Mouse (Mus musculus): Measurements from ENCODE around the gene Camk2d.
A peak's percentile ranks its signal among the peaks of the same experiment; 100 is the strongest.

Gene Camk2d

DNA sequence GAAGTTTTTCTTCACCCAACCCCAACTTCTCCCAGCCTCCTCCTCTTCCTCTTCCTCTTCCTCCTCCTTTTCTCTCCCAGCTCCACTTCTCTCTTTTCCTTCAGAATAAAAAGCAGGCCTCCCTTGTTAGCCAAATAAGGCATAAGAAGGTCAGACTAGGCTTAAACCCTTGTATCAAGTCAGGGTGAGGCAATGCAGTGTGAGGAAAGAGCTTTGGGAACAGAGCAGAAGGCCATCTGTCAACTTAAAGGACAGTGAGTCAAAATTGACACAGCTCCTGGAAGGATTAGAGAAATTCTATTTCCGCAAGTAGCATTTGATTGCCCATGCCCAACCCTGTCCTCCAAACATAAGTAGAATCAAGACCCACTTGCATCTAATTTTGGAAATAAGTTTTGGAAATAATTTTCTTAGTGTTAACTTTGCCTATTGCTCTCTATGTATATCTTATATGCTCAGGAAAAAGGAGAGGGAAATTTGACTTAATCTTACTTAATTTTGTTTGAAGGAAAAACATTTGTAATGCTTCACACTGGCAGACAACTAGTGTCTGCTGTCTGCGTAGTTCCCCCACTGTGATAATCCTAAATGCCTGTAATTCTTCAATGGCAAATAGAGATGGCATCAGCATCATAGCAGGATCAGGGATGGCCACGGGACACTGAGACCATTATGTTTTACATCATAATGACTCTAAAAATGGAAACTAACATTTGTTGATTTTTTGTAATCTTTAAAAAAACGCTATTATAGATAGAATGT lies 16.8 kb downstream of the Camk2d start:
- no peak for DNase-seq

DNA sequence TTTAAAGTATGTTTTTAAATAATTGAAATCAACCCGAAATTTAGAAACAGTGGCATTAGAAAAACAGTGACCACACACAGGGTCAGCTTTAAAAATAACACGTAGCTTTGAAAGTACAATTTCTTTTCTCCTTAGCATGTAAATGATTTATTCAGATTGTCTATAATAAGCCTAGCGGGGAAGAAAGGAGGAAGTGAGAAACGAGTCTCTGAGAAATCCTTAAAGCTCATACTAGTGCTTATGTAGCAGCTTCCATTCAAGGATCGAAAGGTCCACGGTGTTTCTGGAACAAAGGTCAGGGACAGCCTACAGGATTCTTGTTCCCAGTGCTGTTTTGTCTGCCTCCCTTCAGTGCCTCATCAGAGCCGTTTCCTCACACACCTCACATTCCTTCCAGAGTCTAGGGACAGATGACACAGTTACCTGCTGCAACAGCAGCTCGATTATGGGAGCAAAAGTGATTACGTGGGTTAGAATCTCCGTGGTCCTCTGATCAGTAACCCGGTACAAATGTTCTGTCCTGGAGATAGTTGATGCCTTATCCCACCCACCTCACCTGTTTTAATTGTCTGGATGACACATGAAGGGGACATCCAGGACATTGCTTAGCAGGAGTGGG lies 17.5 kb downstream of the Camk2d start:
- DNase-seq: no peak

DNA sequence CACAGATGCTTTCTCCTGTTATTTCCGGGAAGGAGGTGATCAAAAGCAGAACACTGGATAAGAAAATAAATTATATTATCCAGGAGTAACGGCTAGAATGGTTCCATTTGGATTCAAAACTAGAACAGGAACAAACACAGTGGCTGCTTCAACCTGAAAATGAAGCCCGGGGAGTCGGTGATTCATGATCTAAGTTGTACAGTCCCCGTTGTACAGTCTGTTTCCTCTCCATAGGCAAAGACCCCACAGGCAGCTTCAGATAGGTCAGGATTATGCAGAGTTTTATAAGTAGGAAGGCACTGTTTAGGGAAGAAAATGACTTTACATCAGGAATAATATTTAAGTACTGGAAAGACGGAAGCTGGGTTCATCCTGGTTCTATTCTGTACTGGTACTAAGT lies 19.2 kb downstream of the Camk2d start:
- DNase-seq: no peak

DNA sequence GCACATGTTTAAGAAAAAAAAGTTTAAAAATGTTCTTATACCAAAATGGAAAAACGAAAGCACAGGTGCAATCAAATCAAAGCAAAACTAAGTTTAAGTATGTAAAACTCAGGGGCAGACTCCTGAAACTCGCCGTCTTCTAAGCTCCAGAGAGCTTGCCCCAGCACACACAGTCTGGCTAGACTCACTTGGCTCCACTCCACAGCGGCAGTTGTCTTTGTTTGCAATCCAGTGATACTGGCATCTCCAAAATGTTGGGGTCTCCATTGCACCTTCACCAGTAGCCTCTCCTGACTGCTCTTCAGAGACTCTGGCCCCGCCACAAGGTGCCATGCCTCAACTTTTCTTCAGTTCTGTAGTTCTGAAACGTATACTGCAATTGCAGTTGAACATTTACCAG lies 24.1 kb downstream of the Camk2d start:
- DNase-seq: no peak

DNA sequence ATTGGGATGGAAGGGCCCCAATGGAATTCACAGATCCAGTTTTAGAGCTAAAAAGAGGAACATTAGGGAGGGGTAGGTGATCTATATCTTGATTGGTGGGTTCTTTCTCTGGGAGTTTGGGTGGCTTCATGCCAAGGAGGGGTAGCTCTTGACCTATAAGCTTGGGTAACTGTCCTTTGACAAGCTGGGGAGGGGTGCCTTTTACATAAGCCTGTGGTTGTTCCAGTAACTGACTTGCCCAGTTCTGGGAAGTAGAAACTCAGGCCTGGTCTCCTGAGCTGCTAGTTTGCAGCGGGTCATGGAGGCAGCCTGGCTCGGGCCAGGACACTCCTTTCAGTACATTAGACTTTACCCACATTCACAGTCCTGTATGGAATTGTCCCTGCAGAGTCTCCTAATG lies 26.4 kb downstream of the Camk2d start:
- DNase-seq: no peak

DNA sequence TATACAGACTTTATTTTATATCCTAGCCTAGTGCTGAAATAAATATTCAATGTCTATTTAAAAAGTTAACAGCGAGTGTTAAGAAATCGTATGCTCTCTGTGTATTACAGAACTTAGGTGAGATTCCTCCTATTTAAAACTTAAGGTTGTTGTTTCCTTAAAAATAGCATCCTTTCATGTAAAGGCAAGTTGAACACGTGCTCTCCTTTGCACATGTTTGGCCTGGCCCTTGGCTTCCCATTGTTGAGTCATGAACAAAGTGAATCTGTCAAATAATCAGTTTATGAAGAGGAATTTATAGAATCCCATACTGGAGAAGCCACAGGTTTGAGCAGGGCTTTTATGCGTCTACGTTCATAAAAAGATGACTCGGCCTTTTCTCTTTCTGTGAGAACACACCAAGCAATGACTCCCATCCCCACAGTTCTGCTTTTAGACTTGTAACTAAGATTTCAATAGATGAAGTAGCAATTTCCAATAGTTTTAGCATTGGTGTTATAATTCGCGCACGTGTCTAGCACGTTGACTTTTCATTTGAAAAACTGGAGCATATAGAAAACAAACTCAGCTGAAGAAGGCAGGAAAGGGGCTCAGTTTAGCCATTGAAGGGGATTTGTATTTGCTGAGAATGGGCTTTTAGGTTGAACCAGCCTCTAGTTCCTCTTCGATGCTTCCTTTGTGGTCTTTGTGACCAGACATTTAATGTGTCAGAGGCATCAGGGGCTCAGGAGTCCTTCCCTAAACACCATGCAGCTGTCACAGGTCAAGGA lies 29.1 kb downstream of the Camk2d start:
- DNase-seq: no peak

DNA sequence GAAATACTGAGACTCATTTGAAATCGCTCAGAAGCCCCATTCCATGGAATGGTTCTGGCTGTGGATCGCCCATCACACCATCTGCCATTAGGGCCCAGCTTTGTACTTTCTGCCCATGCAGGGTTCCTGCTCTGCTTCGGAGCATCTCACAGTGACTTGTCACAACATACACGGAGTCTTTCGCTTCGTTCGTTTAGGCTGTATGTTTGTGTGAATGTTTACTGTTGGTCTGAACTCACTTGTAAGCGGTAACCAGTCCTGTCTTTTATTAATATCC lies 29.6 kb downstream of the Camk2d start:
- DNase-seq: no peak

DNA sequence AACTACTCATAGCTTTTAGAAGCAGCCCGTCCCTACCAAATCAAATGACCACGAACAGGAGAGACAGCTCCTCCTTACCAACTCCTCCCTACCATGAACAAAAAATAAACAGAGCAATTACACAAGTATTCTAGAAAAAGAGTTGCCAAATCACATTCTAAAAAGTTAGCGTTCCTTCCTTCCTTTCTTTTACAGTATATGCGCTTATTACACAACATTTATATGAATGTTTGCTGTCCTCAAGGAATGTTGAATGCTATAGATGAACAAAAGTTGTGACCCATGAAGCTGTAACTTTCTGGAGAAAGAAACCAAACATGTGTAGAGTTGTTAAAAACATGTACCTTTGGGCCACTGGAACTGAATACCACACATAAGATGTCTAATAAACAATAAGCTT lies 31.9 kb downstream of the Camk2d start:
- no peak for DNase-seq

DNA sequence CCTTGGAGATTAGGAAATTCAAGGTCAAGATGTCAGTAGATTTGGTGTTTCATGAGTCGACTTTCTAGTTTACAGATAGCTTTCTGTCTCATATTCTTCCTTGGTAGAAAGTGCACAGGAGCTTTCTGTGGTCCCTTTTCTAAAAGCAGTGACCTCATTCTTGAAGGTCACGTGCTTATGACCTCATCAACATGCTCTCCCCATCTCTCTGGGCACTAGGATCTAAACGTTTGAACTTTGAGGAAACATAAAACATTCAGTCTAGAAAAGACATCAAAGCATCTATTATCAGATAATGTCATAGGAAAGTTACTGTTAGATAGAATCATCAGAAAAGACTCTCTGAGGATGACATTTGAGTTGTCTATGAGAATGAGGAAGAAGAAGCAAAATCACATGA lies 32.3 kb downstream of the Camk2d start:
- no peak for DNase-seq

DNA sequence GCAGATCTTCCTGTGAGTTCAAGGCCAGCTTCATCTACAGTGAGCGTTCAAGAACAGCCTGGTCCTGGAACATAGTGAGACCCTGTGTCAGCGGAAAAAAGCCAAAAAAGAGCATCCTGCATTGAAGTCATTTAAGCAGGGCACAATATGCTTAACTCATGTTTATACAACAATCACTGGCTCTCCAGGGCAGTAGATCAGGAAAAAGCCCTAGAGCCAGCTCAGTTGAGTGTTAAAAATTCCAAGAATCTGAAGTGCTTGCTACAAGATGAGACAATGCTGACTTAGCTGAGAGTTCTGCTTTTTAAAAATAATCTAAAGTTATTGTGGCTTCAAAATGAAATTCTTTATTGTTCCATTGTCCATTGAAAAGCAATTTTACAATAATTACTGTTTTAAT lies 32.9 kb downstream of the Camk2d start:
- DNase-seq: no peak

DNA sequence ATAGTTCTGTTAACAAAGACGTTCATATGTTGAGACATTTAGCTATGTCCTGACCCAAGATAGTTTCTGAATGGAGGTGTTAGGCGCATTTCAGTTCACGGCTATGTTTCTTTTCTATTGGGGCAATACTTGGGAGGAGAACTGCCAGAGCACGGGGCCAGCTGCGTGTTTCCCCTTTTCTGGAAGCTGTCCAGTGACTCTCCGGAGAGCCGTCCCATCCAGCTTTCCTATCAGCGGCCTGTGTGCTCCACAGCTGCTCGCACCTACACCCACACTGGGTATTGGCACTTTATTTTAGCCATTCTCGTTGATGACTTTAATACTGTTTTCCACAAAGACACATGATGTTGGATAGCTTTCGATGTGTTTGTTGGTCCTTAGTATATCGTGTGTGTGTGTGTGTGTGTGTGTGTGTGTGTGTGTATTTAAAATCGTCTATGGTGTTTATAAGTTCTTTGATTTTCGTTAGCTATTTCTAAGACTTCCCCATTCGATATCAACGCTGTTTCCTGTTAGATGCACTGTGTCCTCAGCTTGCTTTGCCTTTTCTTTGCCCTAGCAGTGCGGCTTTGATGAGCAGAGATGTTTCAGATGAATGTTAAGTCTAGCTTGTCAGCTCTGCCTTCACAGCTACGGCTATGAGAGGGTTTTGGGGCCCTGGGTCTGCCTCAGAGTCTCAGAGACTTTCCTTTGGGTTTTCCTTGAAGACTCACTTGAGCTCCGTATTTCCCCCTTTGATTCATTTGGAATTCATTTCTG lies 34.2 kb downstream of the Camk2d start:
- DNase-seq: no peak

DNA sequence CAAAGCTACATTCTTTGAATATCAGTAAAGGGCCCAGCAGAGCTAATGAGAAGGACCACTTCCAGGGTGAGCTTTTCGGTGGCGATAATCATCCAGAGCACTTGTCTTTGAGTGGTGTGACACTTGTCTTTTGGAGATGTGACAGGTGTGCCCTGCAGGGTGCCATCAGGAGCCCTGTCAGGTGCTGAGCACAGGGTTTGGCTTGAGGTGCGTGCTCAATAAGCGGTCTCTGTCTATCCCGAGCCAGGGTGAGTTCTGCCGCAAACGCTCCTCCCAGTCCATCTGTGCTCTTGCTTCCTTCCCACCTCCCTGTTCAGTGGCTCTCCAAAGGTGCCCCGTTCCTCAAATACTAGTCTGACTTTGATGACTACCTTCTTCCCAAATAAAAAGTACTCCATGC lies 35.5 kb downstream of the Camk2d start:
- peak; percentile 88 for DNase-seq

DNA sequence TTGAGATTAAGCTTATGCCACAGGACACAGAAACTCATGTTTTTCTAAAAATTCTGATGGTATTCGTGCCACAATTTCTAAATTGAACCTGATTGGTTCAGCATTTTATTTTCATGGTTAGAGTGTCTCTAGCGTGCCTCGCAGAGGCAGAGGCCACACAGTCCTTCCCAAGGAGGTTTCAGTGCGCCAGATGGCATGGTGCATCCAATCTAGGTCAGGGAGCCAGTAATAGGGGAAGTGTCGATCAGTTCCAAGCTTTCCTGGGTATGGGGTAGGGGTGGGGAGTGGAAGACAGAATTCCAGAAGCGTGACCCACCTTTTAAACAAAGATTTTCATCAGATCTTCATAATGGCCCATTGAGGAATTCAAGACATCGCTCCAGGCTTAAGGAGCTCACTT lies 36.5 kb downstream of the Camk2d start:
- DNase-seq: peak; percentile 70

DNA sequence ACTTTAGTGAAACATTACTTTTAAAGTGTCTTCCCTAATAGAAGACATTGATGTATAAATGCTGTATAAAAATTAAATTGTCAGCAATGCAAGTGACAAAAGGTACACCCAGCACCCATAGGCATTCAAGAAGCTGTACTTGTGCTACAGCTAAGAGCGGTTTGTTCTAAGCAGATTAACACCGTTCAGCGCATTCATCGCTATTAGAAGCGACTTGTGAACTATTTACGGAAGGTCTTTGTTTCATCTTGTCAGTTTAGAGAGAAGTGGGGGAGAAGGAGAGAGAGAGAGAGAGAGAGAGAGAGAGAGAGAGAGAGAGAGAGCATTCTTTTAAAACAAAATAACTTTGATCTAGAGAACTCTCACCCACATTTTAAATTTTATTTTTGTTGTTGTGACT lies 38.1 kb downstream of the Camk2d start:
- no peak for DNase-seq

DNA sequence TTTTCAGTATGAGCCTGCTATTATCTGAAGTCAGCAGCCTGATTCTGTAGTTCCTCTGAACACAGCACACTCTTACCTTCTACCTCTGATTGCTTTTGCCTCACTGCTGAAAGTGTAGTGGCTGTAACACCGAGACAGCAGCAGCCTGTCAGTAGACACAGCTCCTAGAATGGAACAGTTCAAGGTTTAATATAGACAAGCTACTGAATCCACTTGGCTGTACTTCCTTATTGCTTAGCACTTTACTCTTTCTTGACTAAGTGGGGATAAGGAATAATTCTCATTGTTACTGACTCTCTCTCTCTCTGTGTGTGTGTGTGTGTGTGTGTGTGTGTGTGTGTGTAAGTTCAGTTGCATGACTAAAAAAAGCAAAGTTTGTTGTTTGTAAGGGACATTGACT lies 42.2 kb downstream of the Camk2d start:
- DNase-seq: no peak

DNA sequence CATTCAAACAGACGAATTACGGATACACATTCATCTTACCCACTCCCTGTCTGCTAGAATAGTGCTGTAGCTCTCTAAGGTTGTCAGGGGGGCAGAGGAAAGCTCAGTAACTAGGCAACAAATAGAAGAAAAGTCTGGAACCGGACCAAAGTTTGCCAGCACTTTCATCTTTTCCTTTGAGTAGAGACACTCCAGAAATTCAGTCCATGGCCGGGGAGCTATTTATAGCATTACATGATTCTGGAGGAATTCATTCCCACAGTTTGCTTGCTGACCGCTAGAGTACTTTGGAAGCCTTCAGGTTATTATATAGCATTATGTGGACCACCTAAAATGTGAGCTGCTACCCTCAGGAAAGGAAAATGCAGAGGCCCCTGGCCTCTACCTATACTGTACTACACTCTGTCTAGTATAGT lies 43.0 kb downstream of the Camk2d start:
- no peak for DNase-seq

DNA sequence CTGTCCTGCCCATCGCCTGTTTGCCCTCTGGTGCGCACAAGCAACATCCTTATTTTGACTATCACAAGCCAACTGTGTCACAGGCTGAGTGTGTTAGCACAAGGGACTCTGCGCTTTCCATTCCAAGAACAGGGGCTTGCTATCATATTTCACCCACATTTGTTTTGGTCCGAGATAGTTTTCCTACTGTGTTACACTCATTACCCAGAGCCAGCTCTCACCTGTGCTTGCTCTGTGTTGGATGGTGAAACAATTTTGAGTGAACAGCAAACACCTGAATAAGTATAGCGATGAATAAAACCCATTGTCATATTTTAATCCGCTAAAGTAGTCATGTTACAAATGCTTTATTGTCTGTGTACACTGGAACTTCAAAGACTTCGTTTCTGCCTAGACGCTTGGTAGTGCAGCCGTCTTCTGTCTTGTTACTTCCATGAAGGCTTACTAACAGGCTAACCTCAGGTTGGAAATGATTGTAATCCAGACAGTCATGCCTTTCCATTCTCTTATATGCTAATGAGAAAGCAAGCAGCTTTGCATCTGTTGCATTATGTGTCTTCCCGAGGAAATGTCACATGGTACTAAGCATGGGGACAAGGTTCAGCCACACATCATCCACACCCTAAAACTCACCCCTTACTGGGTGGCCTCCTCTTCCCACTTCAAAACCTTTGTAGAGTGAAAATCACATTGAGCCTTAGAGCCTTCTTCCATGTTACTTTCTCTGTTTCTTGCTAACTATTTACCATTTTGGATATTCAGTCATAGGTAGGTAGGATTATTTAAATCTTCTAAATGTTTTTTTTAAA lies 44.5 kb downstream of the Camk2d start:
- DNase-seq: no peak

DNA sequence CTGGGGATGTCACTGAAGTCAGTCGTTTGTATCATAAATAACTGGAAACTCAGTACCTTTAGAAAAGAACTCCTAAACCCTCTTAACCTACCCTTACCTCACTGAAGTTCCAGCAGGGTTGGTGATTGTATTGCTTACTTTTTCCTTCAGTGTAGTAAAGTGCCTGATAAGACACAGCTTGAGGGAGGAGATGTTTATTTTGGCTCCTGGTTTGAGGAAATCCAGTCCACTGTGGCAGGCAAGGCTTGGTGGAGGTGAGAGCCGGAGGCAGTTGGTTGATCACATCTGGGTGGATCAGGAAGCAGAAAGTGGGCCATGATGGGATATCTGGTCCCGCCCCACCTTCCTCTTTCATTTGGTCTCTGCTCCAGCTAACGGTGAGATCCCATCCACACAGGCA lies 45.3 kb downstream of the Camk2d start:
- no peak for DNase-seq

DNA sequence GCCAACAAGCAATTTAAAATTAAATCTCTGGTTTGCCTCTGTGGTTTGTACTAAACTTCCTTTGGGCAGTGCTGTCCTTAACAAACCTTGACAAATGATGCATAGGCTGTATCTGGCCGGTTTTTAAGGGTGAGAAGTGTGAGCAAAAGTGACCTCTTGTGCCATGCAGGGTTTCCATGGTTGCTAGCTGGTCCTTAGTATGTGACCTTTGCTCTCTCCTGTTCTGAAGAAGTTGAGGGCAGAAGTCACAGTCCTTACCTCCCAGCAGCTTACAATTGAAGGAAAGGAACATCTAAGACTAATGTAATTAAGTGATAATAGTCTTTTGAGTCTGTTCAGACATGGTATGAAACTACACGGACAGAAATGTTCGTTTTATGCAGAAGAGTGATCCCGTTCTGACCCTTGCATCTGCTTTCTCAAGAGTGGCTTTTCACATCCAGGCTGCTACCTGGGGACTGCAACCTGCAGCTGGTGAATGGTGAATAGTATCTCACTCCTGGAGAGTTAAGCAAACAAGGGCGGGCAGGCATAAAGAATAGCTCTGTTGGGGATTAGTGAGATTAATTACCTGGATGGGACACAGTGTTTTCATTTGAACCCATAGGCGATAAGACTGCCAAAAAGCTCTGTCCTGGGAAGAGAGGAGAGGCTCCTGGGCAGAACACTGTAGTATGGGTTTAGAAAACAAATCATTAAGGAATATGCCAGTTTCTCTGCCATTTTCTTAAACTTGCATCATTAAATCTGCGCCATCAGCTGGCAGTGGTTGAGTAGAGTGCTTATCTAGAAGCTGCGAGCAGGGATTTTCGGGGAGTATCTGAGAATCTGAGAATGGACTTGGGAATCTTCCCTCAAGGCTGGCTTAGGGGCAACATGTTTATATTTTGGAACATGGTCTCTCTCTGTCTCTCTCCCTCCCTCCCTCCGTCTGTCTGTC lies 47.2 kb downstream of the Camk2d start:
- DNase-seq: no peak

DNA sequence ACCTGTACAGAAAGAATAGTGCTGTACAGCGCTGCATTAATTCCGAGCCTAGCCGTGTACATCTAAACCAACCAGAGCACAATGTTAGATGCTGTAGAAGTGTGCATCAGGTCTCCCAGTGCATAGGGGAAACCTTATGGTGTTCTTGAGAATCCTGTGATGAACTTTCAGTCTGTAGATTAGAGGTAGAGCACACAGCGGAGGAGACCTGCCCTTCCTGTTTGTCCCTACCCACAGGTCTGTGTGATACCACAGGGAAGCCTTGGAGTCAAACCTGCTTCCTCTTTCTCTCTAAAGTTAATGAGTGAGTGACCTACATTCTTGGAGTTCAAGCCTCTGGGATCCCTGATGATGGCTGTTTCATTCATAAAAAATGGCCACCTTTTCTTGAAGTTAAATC lies 54.2 kb downstream of the Camk2d start:
- no peak for DNase-seq

DNA sequence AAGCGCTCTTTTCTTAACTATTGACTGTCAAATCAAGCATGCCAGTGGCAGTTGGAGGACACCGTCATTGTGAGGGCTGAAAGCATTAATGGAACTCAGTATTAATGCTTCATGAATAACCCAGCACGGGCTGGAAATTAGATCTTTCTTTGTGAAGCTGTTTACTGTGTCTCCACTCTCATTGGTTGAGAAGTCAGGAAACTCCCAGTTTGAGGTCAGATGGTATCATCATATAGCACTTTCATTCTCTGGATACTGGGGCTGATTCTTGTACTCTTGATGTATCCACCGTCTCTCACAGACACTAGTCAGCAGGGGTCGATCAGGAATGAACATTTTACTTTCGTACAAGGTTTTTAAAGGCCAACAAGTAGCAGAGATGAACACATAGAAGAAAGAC lies 54.6 kb downstream of the Camk2d start:
- no peak for DNase-seq

DNA sequence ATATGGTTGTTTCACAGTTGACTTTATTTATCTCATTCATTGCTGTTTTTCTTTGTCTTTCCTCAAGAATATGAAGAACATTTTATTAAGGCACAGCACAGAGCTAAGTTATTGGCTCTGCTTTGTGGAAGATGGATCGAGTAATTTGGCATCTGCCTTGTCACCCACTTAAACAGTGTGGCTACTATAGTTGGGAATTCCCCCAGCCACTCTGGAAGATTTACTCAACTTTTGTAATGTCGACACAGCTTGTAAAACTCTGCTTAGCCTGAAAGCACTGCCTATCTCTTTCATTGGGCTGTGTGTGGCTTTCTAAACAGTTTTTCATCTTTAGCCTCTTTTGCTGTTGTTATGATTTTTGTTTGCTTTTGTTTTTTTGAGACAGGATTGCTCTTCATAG lies 56.3 kb downstream of the Camk2d start:
- no peak for DNase-seq

Data from cerebellum, adult 11 months (tissue).